Mouse (Mus musculus) limb, embryonic 14.5 days (tissue): ENCODE results near the gene Rem2. TPM values are rescaled to one million over a fixed set of nuclear protein-coding genes. Genes with fewer than 3 reads are reported as not detected.

Experiments
- ATAC-seq: fragments of 200-750 bp; cut with Nextera tagmentation; 2 replicates; pipeline ENCODE4 v1.8.0; 2017; ENCODE audit warnings: low read depth, moderate number of reproducible peaks, moderate TSS enrichment; ENCODE audit not compliant: low FRiP score
- DNase-seq: peaks from one replicate; pipeline ENCODE4 v3.0.0-alpha.2; 2015; ENCODE audit warnings: low spot score
- H3K27ac ChIP-seq: fragments of 300-500 bp; sonication (generic); replicated peaks from 2 replicates; pipeline ENCODE4 v1.5.1; 2014; ENCODE audit warnings: low read depth, mild to moderate bottlenecking, low read length, moderate library complexity, mixed read lengths
- H3K27me3 ChIP-seq: fragments of 300-500 bp; sonication (generic); 2 replicates; pipeline ENCODE4 v1.6.1; 2014; ENCODE audit warnings: low read length, mixed read lengths; ENCODE audit not compliant: control insufficient read depth, insufficient read depth
- H3K36me3 ChIP-seq: fragments of 300-500 bp; sonication (generic); 2 replicates; pipeline ENCODE4 v1.6.1; 2014; ENCODE audit warnings: mild to moderate bottlenecking, low read length, moderate library complexity, mixed read lengths; ENCODE audit not compliant: control insufficient read depth, insufficient read depth
- H3K4me1 ChIP-seq: fragments of 300-500 bp; sonication (generic); 2 replicates; pipeline ENCODE4 v1.6.1; 2014; ENCODE audit warnings: antibody characterized with exemption, low read length, mixed read lengths; ENCODE audit not compliant: control insufficient read depth, insufficient read depth
- H3K4me2 ChIP-seq: fragments of 300-500 bp; sonication (generic); replicated peaks from 2 replicates; pipeline ENCODE4 v1.6.1; 2014; ENCODE audit warnings: low read depth, mild to moderate bottlenecking, low read length, moderate library complexity; ENCODE audit not compliant: severe bottlenecking
- H3K4me3 ChIP-seq: fragments of 300-500 bp; sonication (generic); replicated peaks from 2 replicates; pipeline ENCODE4 v1.5.1; 2014; ENCODE audit warnings: low read length
- H3K9ac ChIP-seq: fragments of 300-500 bp; sonication (generic); 2 replicates; pipeline ENCODE4 v1.6.1; 2014; ENCODE audit warnings: mild to moderate bottlenecking, low read depth, low read length, moderate library complexity; ENCODE audit not compliant: severe bottlenecking
- H3K9me3 ChIP-seq: fragments of 300-500 bp; sonication (generic); 2 replicates; pipeline ENCODE4 v1.6.1; 2016; ENCODE audit warnings: low read length; ENCODE audit not compliant: control insufficient read depth
- POLR2A ChIP-seq: fragments of 200-500 bp; IDR thresholded peaks from 2 replicates; pipeline ENCODE4 v1.8.0; 2012; ENCODE audit warnings: inconsistent platforms, mild to moderate bottlenecking, moderate library complexity, borderline replicate concordance; ENCODE audit not compliant: insufficient read depth, insufficient read length; ENCODE audit errors: extremely low read depth
- WGBS: fragments of 180-500 bp; shearing (Covaris S2); extraction: QIAGEN DNeasy Blood & Tissue Kit; methylation state at CpG from one replicate; pipeline ENCODE4 v1.1.7; 2014; 5-methylcytosine and 5-hydroxymethylcytosine counted together
- polyA plus RNA-seq, 2 experiments: library from polyadenylated mRNA; depleted of rRNA in 1 of 2; stranded (reverse) in 1 of 2; unstranded in 1 of 2; fragments of >200 nt; fragmentation: Nextera tagmentation in 1 of 2; extraction: Ambion mirVana in 1 of 2; gene quantifications; 2 replicates each; pipeline versions ENCODE4 v1.2.1 to v1.2.3; 2012 to 2014

Gene Rem2
- polyA plus RNA-seq, 2 experiments: 1.4 to 1.7 TPM

GRCm38 (mm10) chr14:54523600-54523999, 47.7 kb downstream of the Rem2 start:
- H3K27me3 ChIP-seq: no peaks in the 10 kb centered on the region
- DNase-seq: no peak
- WGBS: 34% methylated on average over 6 of the region's 6 CpGs

GRCm38 (mm10) chr14:54527227-54528006, 51.5 kb downstream of the Rem2 start:
- DNase-seq: peak; percentile 40
- H3K4me3 ChIP-seq: peak overlapping the region; percentile 35
- no peaks in the 10 kb centered on the region for H3K27me3 ChIP-seq
- no peak overlapping the region for H3K27ac ChIP-seq
- ATAC-seq: peak; percentile 69
- 0% methylated on average over 18 of the region's 18 CpGs for WGBS
- H3K4me1 ChIP-seq: peaks cover 13% of the 10 kb centered on the region
- no peaks in the 10 kb centered on the region for H3K36me3 ChIP-seq
- H3K4me2 ChIP-seq: peak overlapping the region; percentile 71
- H3K9ac ChIP-seq: peak overlapping the region; percentile 60
- no peak for TF ChIP-seq POLR2A
- no peaks in the 10 kb centered on the region for H3K9me3 ChIP-seq

More at GRCm38 (mm10) chr14:54523600-54523999, 47.7 kb downstream of the Rem2 start:
- Histone ChIP-seq H3K27ac (no peak overlapping the region), H3K4me2 (no peak overlapping the region), H3K4me3 (no peak overlapping the region), H3K36me3 (no peaks in the 10 kb centered on the region), H3K9me3 (no peaks in the 10 kb centered on the region), H3K4me1 (peaks cover 10% of the 10 kb centered on the region), H3K9ac (no peak overlapping the region)
- TF ChIP-seq POLR2A: no peak
- ATAC-seq: no peak

DNA sequence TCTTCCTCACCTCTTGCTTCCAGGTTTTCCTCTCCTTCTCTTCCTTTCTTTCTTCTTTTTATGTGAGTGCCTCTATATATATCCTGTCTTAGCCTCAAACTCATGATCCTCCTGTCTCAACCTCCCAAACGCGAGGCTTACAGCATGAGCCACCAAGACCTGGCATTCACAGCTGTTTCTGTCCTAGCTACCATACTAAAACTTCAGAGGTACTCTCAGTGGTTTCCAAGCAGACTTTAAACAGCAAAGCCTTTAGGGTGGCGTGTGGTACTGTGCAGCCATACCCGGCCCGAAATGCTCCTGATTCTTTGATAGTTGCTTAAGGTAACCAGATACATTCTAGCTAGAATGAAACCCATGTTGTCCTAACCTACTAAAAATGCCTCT, 52.1 kb downstream of the Rem2 start:
- ATAC-seq (peak; percentile 14; the same call in 1 of the 2 replicates), DNase-seq (no peak)
- H3K27ac ChIP-seq: peak overlapping the region; percentile 43; the same call in 1 of the 2 replicates
- WGBS: 12% methylated on average over 5 of the region's 5 CpGs
- no peaks in the 10 kb centered on the region for H3K36me3 ChIP-seq
- no peaks in the 10 kb centered on the region for H3K27me3 ChIP-seq
- no peak overlapping the region; the same call in 1 of the 2 replicates for H3K9ac ChIP-seq
- peak overlapping the region; percentile 71 for H3K4me2 ChIP-seq
- H3K4me3 ChIP-seq: no peak overlapping the region
- H3K9me3 ChIP-seq: no peaks in the 10 kb centered on the region
- no peak for TF ChIP-seq POLR2A
- H3K4me1 ChIP-seq: peaks cover 13% of the 10 kb centered on the region

DNA sequence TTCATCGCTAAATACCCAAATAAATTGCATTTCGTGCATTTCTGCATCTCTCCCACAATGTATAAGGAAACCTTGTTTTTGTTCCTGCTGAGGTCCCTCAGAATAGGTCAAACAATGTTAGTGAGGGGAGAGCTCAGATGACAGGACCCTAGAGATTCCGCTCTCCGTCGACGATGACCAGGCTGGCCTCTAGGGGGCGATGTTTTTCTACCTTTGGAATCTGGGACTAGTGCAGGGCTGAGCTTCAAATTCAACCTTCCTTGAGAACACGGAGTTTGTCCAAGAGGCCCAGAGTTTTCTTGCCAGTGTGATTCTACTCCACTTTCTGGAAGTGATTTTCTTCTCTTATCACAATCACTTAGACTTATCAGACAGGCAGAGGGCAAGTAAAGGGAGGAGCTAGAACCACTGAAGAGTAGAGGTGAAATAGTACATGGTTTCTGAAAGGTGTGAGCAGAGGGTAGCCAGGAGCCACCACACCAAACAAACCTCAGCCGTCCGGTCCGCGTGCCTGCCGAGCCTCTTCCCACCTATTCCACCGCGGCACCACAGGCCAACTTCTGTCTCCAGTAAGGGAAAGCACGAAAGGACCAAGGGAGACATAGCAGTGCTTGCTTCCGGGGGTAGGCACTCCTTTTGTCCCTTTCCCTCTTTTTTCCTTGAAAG, 52.7 kb downstream of the Rem2 start:
- TF ChIP-seq POLR2A: no peak
- no peaks in the 10 kb centered on the region for H3K9me3 ChIP-seq
- no peak overlapping the region for H3K4me3 ChIP-seq
- DNase-seq (peak; percentile 88), ATAC-seq (peak; percentile 86)
- H3K36me3 ChIP-seq: no peaks in the 10 kb centered on the region
- H3K27me3 ChIP-seq: no peaks in the 10 kb centered on the region
- H3K27ac ChIP-seq: no peak overlapping the region
- H3K4me1 ChIP-seq: peaks cover 13% of the 10 kb centered on the region
- H3K9ac ChIP-seq: no peak overlapping the region
- no peak overlapping the region; the same call in 1 of the 2 replicates for H3K4me2 ChIP-seq
- 12% methylated on average over 17 of the region's 17 CpGs for WGBS

Other genes starting within 250 kb of the Rem2 start
- 248 and 505 TPM in 2 replicates for gene Dad1, start 222.0 kb upstream of the Rem2 start, polyA plus RNA-seq (2012; rRNA removed)
- gene Dad1, start 222.0 kb upstream of the Rem2 start, polyA plus RNA-seq (2014; fragmentation: Nextera tagmentation; extraction: Ambion mirVana): 404 and 419 TPM in 2 replicates
- 27.7 and 31.9 TPM in 2 replicates for gene Abhd4, start 221.9 kb upstream of the Rem2 start, polyA plus RNA-seq (2012; rRNA removed)
- 58.4 and 58.7 TPM in 2 replicates for gene Abhd4, start 221.9 kb upstream of the Rem2 start, polyA plus RNA-seq (2014; fragmentation: Nextera tagmentation; extraction: Ambion mirVana)
- gene Olfr49, start 191.2 kb upstream of the Rem2 start, polyA plus RNA-seq (2012; rRNA removed): not detected in 2 replicates
- not detected in 2 replicates for gene Olfr49, start 191.2 kb upstream of the Rem2 start, polyA plus RNA-seq (2014; fragmentation: Nextera tagmentation; extraction: Ambion mirVana)
- 82.1 and 106 TPM in 2 replicates for gene Oxa1l, start 115.3 kb upstream of the Rem2 start, polyA plus RNA-seq (2012; rRNA removed)
- gene Oxa1l, start 115.3 kb upstream of the Rem2 start, polyA plus RNA-seq (2014; fragmentation: Nextera tagmentation; extraction: Ambion mirVana): 49.4 and 52.7 TPM in 2 replicates
- gene Slc7a7, start 58.3 kb upstream of the Rem2 start, polyA plus RNA-seq (2012; rRNA removed): 7.4 and 11.1 TPM in 2 replicates
- 4.5 and 5.6 TPM in 2 replicates for gene Slc7a7, start 58.3 kb upstream of the Rem2 start, polyA plus RNA-seq (2014; fragmentation: Nextera tagmentation; extraction: Ambion mirVana)
- gene Mrpl52, start 49.2 kb upstream of the Rem2 start, polyA plus RNA-seq (2012; rRNA removed): 167 and 216 TPM in 2 replicates
- 228 and 265 TPM in 2 replicates for gene Mrpl52, start 49.2 kb upstream of the Rem2 start, polyA plus RNA-seq (2014; fragmentation: Nextera tagmentation; extraction: Ambion mirVana)
- 385 and 418 TPM in 2 replicates for gene Mmp14, start 44.5 kb upstream of the Rem2 start, polyA plus RNA-seq (2012; rRNA removed)
- gene Mmp14, start 44.5 kb upstream of the Rem2 start, polyA plus RNA-seq (2014; fragmentation: Nextera tagmentation; extraction: Ambion mirVana): 251 and 273 TPM in 2 replicates
- gene Lrp10, start 12.0 kb upstream of the Rem2 start, polyA plus RNA-seq (2012; rRNA removed): 45.7 and 55.7 TPM in 2 replicates
- 40.7 and 40.9 TPM in 2 replicates for gene Lrp10, start 12.0 kb upstream of the Rem2 start, polyA plus RNA-seq (2014; fragmentation: Nextera tagmentation; extraction: Ambion mirVana)
- gene Prmt5, start 41.4 kb downstream of the Rem2 start, polyA plus RNA-seq (2012; rRNA removed): 72.7 and 77.0 TPM in 2 replicates
- 68.5 and 74.3 TPM in 2 replicates for gene Prmt5, start 41.4 kb downstream of the Rem2 start, polyA plus RNA-seq (2014; fragmentation: Nextera tagmentation; extraction: Ambion mirVana)
- gene Haus4, start 78.5 kb downstream of the Rem2 start, polyA plus RNA-seq (2012; rRNA removed): 33.8 and 39.4 TPM in 2 replicates
- gene Haus4, start 78.5 kb downstream of the Rem2 start, polyA plus RNA-seq (2014; fragmentation: Nextera tagmentation; extraction: Ambion mirVana): 45.1 and 46.8 TPM in 2 replicates
- gene Ajuba, start 101.5 kb downstream of the Rem2 start, polyA plus RNA-seq (2012; rRNA removed): 61.4 and 66.1 TPM in 2 replicates
- 18.1 and 24.2 TPM in 2 replicates for gene Ajuba, start 101.5 kb downstream of the Rem2 start, polyA plus RNA-seq (2014; fragmentation: Nextera tagmentation; extraction: Ambion mirVana)
- gene 4931414P19Rik, start 129.9 kb downstream of the Rem2 start, polyA plus RNA-seq (2012; rRNA removed): 13.5 and 14.0 TPM in 2 replicates
- 4.4 and 7.3 TPM in 2 replicates for gene 4931414P19Rik, start 129.9 kb downstream of the Rem2 start, polyA plus RNA-seq (2014; fragmentation: Nextera tagmentation; extraction: Ambion mirVana)
- gene Psmb5, start 141.9 kb downstream of the Rem2 start, polyA plus RNA-seq (2012; rRNA removed): 196 and 235 TPM in 2 replicates
- 357 and 375 TPM in 2 replicates for gene Psmb5, start 141.9 kb downstream of the Rem2 start, polyA plus RNA-seq (2014; fragmentation: Nextera tagmentation; extraction: Ambion mirVana)
- gene Psmb11, start 145.3 kb downstream of the Rem2 start, polyA plus RNA-seq (2012; rRNA removed): 0.01 and 0.09 TPM in 2 replicates
- gene Psmb11, start 145.3 kb downstream of the Rem2 start, polyA plus RNA-seq (2014; fragmentation: Nextera tagmentation; extraction: Ambion mirVana): not detected in 2 replicates
- not detected in 2 replicates for gene Gm17606, start 164.9 kb downstream of the Rem2 start, polyA plus RNA-seq (2012; rRNA removed)
- not detected in 2 replicates for gene Gm17606, start 164.9 kb downstream of the Rem2 start, polyA plus RNA-seq (2014; fragmentation: Nextera tagmentation; extraction: Ambion mirVana)
- gene Cdh24, start 165.3 kb downstream of the Rem2 start, polyA plus RNA-seq (2012; rRNA removed): 50.0 and 74.9 TPM in 2 replicates
- gene Cdh24, start 165.3 kb downstream of the Rem2 start, polyA plus RNA-seq (2014; fragmentation: Nextera tagmentation; extraction: Ambion mirVana): 5.7 and 6.4 TPM in 2 replicates
- 75.3 and 82.3 TPM in 2 replicates for gene 1700123O20Rik, start 210.1 kb downstream of the Rem2 start, polyA plus RNA-seq (2012; rRNA removed)
- 86.9 and 90.2 TPM in 2 replicates for gene 1700123O20Rik, start 210.1 kb downstream of the Rem2 start, polyA plus RNA-seq (2014; fragmentation: Nextera tagmentation; extraction: Ambion mirVana)
- gene Acin1, start 210.8 kb downstream of the Rem2 start, polyA plus RNA-seq (2012; rRNA removed): 280 and 297 TPM in 2 replicates
- gene Acin1, start 210.8 kb downstream of the Rem2 start, polyA plus RNA-seq (2014; fragmentation: Nextera tagmentation; extraction: Ambion mirVana): 99.4 and 118 TPM in 2 replicates
- gene Gm29776, start 222.7 kb downstream of the Rem2 start, polyA plus RNA-seq (2012; rRNA removed): 0.04 and 0.06 TPM in 2 replicates
- 0.21 TPM in 1 of 2 replicates, not detected in the other for gene Gm29776, start 222.7 kb downstream of the Rem2 start, polyA plus RNA-seq (2014; fragmentation: Nextera tagmentation; extraction: Ambion mirVana)
- gene Cebpe, start 236.1 kb downstream of the Rem2 start, polyA plus RNA-seq (2012; rRNA removed): 0.23 and 0.36 TPM in 2 replicates
- 0.17 and 0.30 TPM in 2 replicates for gene Cebpe, start 236.1 kb downstream of the Rem2 start, polyA plus RNA-seq (2014; fragmentation: Nextera tagmentation; extraction: Ambion mirVana)